Mouse (Mus musculus) MN1 (cell line): Measurements from ENCODE around the gene Trpc4ap.
"Not testable (repeated sequence)": the region's sequence is repeated elsewhere in the genome, so short reads cannot be mapped to it uniquely, and the experiment has no call there.

Source experiments
- DNase-seq: peaks from one replicate; pipeline ENCODE4 v3.0.0-alpha.2; 2016; ENCODE audit warnings: low spot score

Gene Trpc4ap

DNA sequence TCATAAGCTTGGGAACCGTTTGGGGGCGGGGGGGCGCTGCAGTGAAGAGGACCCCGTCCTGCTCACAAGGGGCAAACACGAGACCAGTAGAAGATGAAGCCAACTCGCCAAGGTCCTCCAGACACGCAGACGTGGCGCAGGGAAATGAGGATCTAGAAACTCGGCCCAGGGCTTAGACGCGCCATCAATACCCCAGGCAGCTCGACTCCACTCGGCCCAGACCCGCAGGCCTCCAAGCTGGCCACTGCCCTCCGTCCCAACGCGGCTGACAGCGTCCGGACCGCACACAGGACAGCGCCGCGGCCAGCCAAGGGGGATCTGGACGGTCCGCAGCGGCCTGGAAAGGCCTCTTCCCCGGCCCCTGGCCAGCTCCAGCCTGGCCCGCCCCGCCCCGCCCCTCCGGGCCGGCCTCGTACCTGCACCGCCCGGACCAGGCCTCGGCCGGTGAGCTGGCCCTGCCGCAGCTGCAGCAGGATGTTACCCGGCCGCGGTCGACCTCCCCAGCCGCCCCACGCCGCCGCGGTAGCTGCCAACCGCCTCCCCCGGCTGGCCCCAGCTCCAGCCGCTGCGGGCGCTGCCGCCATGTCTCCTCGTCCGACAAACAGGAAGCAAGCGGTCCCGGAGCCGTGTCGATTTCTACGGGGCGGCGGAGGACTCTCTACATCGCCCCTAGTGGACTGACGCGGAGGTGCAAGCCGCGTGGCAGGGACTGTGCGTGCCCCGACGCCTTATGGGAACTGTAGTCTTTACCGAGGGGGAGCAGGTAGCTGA is at the start of gene Trpc4ap:
Gene Trpc4ap (minus strand): TSS at position 662 of the 771 bp plus-strand sequence.
- peak; percentile 97 for DNase-seq

DNA sequence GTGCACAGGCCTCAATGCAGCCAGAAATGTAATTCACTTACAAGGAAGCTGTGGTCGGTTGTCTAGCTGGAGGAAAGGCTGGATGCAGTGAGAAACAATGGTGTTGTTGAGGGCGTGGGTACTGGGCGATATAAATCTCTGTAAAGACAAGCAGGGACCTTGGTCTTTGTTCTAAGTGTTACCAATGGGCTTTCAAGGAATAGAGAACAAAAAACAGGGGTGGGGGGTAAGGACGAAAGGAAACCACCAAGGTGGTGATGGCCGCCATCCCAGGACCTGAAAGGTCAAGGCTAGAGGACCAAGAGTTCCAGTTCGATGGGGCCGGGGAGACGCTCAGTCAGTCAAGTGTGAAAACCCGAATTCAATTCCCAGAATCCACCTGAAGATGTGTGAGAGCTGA is 45.6 kb upstream of the Trpc4ap start:
- no peak for DNase-seq

DNA sequence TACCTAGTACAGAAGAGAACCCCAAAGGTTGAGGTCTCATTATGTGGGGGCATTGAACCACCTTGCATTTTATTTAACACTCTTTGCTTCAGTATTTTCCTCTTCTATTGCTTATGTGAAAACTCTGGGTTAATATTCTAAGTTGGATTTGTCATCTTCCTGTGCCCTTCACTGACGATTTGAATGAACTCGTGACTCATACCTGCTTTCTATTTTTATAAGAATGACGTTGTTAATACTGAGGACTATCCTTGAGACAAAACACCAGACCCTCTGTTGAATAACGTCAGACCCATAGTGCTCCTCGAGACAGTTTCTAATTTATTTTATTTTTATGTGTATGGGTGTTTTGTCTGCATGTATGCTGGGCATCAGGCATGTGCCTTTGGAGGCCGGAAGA is 44.8 kb upstream of the Trpc4ap start:
- DNase-seq, result peak; percentile 23

DNA sequence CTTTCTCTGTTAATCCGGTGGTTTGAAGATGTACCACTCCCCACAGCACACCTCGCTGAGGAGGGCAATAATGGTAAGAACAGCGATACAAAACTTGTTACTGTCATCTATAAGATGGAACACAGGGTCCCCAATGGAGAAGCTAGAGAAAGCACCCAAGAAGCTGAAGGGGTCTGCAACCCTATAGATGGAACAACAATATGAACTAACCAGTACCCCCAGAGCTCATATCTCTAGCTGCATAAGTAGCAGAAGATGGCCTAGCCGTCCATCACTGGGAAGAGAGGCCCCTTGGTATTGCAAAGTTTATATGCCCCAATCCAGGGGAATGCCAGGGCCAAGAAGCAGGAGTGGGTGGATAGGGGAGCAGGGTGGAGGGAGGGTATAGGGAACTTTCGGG is 43.6 kb upstream of the Trpc4ap start, which contains the start of gene Gm17581:
Gene Gm17581 (minus strand): TSS at position 101 of the 400 bp plus-strand sequence.
- DNase-seq, result not testable (repeated sequence)

GRCm38 (mm10) chr2:155735080-155735479 is 42.9 kb upstream of the Trpc4ap start:
- DNase-seq, result no peak

GRCm38 (mm10) chr2:155729158-155729645 is 37.0 kb upstream of the Trpc4ap start, which contains the start of gene Edem2:
Gene Edem2 (minus strand): TSS chr2:155729475.
- peak; percentile 96 for DNase-seq

GRCm38 (mm10) chr2:155728742-155729141 is 36.6 kb upstream of the Trpc4ap start:
- no peak for DNase-seq

DNA sequence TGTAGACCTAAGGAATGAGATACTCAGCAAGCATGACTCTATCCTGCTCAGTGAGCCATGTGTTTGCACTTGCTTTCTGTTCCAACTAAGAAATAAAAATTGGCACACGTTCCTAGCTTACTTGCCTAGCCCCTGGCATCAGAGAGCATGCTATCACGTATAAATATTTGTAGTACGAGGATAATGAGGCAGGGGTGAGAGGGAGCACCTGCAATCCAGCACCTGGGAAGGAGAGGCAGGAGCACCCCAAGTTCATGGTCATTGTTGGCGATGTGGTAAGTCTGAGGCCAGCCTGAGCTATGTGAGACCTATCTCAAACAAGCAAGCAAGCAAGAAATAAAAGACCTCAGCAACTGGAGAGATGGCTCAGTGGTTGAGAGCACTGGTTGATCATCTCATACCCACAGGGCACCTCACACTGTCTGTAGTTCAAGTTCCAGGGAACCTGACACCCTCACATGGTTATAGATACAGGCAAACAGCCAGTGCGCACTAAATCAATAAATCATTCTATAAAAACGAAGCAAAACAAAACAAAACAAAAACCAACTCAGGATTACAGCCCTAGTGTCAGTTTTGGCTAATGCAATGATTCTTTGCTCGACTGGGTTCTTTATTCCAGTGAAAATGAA is 35.7 kb upstream of the Trpc4ap start:
- no peak for DNase-seq

- DNase-seq, result no peak
Measured at GRCm38 (mm10) chr2:155726302-155726701, 34.1 kb upstream of the Trpc4ap start.

- DNase-seq, result no peak
Measured at GRCm38 (mm10) chr2:155724526-155724925, 32.3 kb upstream of the Trpc4ap start.

GRCm38 (mm10) chr2:155724036-155724435 is 31.9 kb upstream of the Trpc4ap start:
- no peak for DNase-seq

- no peak for DNase-seq
Measured at GRCm38 (mm10) chr2:155720585-155720984, 28.4 kb upstream of the Trpc4ap start.

DNA sequence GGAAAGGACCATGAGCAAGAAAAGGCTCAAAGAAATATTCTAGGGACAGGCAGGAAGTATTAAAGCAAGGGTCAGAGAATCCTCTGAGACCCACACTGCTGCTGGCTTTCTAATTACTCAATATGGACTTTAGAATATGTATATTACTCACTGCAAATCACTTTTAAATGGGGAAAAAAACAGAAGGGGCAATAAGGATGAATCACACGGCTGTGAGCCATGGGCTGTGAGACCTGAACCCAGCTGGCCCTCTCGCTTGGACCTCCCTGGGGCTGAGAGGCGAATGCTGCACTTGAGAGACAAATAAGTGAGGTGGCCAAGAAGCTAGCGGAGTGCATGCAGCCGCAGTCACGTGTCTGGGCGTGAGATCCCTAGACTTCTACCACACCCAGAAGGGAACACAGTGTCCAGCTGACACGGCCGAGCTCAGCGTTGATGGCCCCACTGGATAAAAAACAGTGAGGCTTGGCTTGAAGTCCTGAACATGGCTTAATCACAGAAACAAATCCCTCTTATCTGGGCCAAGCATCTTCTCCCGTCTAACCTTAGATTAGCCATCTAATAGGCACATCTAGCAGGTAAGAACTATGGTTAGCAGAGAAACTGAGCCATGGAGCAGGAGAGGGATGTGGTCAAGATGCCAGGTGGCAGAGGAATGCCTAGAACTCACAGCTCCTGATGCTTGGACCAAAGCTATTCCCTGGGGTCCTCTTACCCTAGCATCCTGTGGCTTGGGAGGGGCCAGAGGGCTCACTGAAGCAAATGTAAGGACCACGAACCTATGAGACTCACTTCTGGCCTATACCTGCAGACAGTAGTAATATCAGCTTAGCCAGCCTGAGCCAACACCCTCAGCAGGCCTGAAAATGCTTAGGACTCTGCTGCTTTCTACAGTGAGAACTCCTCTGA is 25.2 kb upstream of the Trpc4ap start:
- DNase-seq, result no peak

DNA sequence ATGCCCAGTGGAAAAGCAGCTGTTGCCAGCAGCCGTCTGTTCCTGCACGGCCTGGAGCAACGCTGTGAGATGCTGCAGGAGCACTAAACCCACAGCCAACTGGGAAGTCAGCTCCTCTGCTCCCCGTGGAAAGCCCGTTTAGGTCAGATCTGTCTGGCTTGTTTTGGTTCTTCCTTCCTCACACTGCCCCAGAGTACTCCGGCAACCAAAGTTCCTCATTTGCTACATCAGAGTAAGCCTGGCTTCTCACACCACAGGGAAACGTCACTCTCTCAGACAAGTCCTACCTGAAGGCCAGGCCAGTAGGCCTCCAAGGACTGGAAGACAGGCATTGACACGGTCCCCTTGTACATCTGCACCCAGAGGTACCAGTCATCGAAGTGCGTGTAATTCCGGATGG is 18.4 kb upstream of the Trpc4ap start:
- DNase-seq, result no peak

- DNase-seq, result no peak
Measured at GRCm38 (mm10) chr2:155707251-155707650, 15.1 kb upstream of the Trpc4ap start.

DNA sequence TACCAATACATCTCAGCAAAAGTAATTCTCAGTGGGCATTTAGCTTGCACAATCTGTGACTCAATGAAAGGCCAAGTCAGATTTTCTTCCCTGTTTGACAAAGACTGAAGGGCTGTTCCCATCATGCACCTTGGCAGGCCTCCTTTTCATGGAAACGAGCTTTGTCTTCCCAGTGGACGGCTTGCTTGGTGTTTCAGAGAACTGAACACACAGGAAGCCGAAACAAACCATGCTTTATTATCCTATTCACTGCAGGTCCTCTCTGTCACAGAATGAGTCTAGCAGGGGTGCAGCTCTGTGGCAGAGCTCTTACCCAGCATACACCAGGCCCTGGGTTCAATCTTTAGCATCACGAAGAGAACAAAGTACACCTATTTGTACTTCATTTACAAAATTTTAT is 11.4 kb upstream of the Trpc4ap start:
- no peak for DNase-seq

- DNase-seq, result no peak
Measured at GRCm38 (mm10) chr2:155701399-155701919, 9.3 kb upstream of the Trpc4ap start.

GRCm38 (mm10) chr2:155698443-155698842 is 6.3 kb upstream of the Trpc4ap start:
- not testable (repeated sequence) for DNase-seq

DNA sequence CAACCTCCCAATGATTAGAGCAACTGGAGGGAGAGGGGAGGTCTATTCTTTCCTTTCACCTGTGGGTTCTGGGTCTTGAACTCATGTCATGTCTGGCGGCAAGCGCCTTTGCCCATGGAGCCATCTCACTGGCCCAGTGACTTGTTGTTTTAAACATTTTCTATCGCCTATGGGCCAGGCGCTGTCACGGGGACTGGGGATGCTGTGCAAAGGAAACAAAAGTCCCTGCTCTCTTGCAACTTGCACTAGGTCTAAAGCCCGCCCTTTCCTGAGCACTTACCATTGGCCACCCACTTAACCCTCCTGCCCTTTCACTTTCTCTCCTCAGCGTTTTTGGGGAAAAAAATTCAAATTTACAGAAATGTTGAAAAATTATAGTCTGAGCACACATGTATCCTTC is 4.7 kb upstream of the Trpc4ap start:
- DNase-seq, result no peak

- DNase-seq, result peak; percentile 64
Measured at GRCm38 (mm10) chr2:155696091-155696558, 3.9 kb upstream of the Trpc4ap start.

DNA sequence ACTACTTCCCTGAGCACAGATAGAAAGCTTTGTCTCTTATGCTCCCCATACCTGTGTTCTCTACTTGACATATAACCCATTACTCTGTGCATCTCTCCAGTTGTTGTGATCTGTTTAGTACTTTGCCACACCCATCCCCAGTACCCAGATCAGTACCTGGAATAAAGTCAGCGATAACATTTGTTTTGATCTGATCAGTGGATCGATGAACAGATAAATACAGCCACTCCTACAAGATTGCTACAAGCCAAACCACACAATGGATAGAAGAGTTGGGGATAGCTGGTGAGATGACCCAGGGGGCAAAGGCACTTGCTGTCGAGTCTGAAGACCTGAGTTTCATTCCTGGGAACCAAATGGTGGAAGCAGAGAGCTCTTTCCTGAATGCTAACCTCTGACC is 3.1 kb upstream of the Trpc4ap start:
- DNase-seq, result no peak

DNA sequence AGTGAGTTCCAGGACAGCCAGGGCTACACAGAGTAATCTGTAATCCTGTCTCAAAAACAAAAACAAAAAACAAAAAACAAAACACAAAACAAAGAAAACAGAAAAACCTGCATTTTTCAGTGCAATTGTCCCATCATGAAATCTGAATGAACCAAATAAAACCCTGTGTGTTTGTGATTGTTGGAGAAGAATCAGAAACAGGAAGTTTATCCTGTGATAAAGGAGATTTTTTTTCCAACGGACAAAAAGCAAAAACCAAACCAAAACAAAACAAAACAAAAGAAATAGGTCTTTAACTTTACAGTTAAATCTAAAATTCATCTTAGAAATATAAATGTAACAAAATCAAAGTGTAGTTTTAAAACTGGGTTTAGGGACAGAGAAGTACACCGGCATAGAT is 2.4 kb upstream of the Trpc4ap start:
- no peak for DNase-seq
